Mouse (Mus musculus): ENCODE data around the gene Mlh1. TPM values are rescaled to one million over a fixed set of nuclear protein-coding genes. Genes with fewer than 3 reads are reported as not detected.

Mlh1 gene
- polyA plus RNA-seq, 1 experiment from 2014 or later, result 24.8 TPM

- Histone ChIP-seq H3K27me3 (no peaks in the 10 kb centered on the region), H3K4me2 (no peak overlapping the region), H3K4me1 (replicated peaks) (no peaks in the 10 kb centered on the region), H3K9ac (no peak overlapping the region), H3K27ac (replicated peaks) (no peak overlapping the region), H3K36me3 (no peaks in the 10 kb centered on the region), H3K9me3 (no peaks in the 10 kb centered on the region), H3K4me3 (no peak overlapping the region)
- 75% methylated on average over 2 of the region's 2 CpGs for WGBS
- no peak for ATAC-seq (ENCODE audit: low FRiP score, low read depth)
Measured at GRCm38 (mm10) chr9:111298606-111299005, 27.0 kb upstream of the Mlh1 start.

GRCm38 (mm10) chr9:111296433-111296832, 24.8 kb upstream of the Mlh1 start:
- ATAC-seq (ENCODE audit: low FRiP score, low read depth), result no peak
- 76% methylated on average over 7 of the region's 7 CpGs for WGBS
- Histone ChIP-seq H3K4me2 (no peak overlapping the region), H3K4me1 (replicated peaks) (no peaks in the 10 kb centered on the region), H3K9ac (no peak overlapping the region), H3K36me3 (no peaks in the 10 kb centered on the region), H3K27ac (replicated peaks) (no peak overlapping the region), H3K9me3 (no peaks in the 10 kb centered on the region), H3K4me3 (no peak overlapping the region), H3K27me3 (no peaks in the 10 kb centered on the region)

GRCm38 (mm10) chr9:111295323-111295722, 23.7 kb upstream of the Mlh1 start:
- no peaks in the 10 kb centered on the region for H3K9me3 ChIP-seq
- H3K4me3 ChIP-seq, result no peak overlapping the region
- H3K27ac ChIP-seq (replicated peaks), result no peak overlapping the region
- no peaks in the 10 kb centered on the region for H3K27me3 ChIP-seq
- H3K9ac ChIP-seq, result no peak overlapping the region
- H3K4me1 ChIP-seq (replicated peaks), result peaks cover 5% of the 10 kb centered on the region; the same call in 1 of the 2 replicates
- H3K4me2 ChIP-seq, result no peak overlapping the region
- WGBS, result 83% methylated on average over 2 of the region's 2 CpGs
- no peaks in the 10 kb centered on the region for H3K36me3 ChIP-seq
- ATAC-seq (ENCODE audit: low FRiP score, low read depth), result no peak

GRCm38 (mm10) chr9:111294911-111295310, 23.3 kb upstream of the Mlh1 start:
- ATAC-seq (ENCODE audit: low FRiP score, low read depth), result no peak
- 93% methylated on average over 6 of the region's 6 CpGs for WGBS
- no peaks in the 10 kb centered on the region for H3K9me3 ChIP-seq
- peaks cover 9% of the 10 kb centered on the region; the same call in 1 of the 2 replicates for H3K4me1 ChIP-seq (replicated peaks)
- H3K27me3 ChIP-seq, result no peaks in the 10 kb centered on the region
- no peak overlapping the region for H3K27ac ChIP-seq (replicated peaks)
- no peak overlapping the region for H3K4me3 ChIP-seq
- H3K4me2 ChIP-seq, result no peak overlapping the region
- H3K36me3 ChIP-seq, result no peaks in the 10 kb centered on the region
- H3K9ac ChIP-seq, result no peak overlapping the region

- Histone ChIP-seq H3K4me2 (no peak overlapping the region), H3K9ac (no peak overlapping the region), H3K9me3 (no peaks in the 10 kb centered on the region), H3K36me3 (no peaks in the 10 kb centered on the region), H3K27ac (replicated peaks) (no peak overlapping the region), H3K4me3 (no peak overlapping the region), H3K4me1 (replicated peaks) (peaks cover 14% of the 10 kb centered on the region), H3K27me3 (no peaks in the 10 kb centered on the region)
- WGBS, result 90% methylated on average over 4 of the region's 4 CpGs
- no peak for ATAC-seq (ENCODE audit: low FRiP score, low read depth)
Measured at GRCm38 (mm10) chr9:111293234-111293633, 21.6 kb upstream of the Mlh1 start.

- H3K4me1 ChIP-seq (replicated peaks), result peaks cover 17% of the 10 kb centered on the region
- H3K4me3 ChIP-seq, result no peak overlapping the region
- H3K9ac ChIP-seq, result no peak overlapping the region
- ATAC-seq (ENCODE audit: low FRiP score, low read depth), result no peak
- H3K4me2 ChIP-seq, result no peak overlapping the region
- H3K27ac ChIP-seq (replicated peaks), result no peak overlapping the region
- H3K9me3 ChIP-seq, result no peaks in the 10 kb centered on the region
- no peaks in the 10 kb centered on the region for H3K27me3 ChIP-seq
- no peaks in the 10 kb centered on the region for H3K36me3 ChIP-seq
- 56% methylated on average over 11 of the region's 11 CpGs for WGBS
Measured at GRCm38 (mm10) chr9:111290539-111291100, 19.0 kb upstream of the Mlh1 start.

- peak; percentile 32; the same call in 1 of the 2 replicates for ATAC-seq (ENCODE audit: low FRiP score, low read depth)
- WGBS, result 14% methylated on average over 21 of the region's 21 CpGs
- H3K36me3 ChIP-seq, result no peaks in the 10 kb centered on the region
- H3K9ac ChIP-seq, result no peak overlapping the region
- peak overlapping the region; percentile 8 for H3K4me2 ChIP-seq
- no peaks in the 10 kb centered on the region for H3K27me3 ChIP-seq
- peaks cover 21% of the 10 kb centered on the region for H3K4me1 ChIP-seq (replicated peaks)
- H3K9me3 ChIP-seq, result no peaks in the 10 kb centered on the region
- H3K27ac ChIP-seq (replicated peaks), result no peak overlapping the region
- H3K4me3 ChIP-seq, result no peak overlapping the region
Measured at GRCm38 (mm10) chr9:111289832-111290339, 18.3 kb upstream of the Mlh1 start.

- H3K4me1 ChIP-seq (replicated peaks), result peaks cover 23% of the 10 kb centered on the region
- no peak for ATAC-seq (ENCODE audit: low FRiP score, low read depth)
- 58% methylated on average over 9 of the region's 9 CpGs for WGBS
- no peaks in the 10 kb centered on the region for H3K27me3 ChIP-seq
- no peaks in the 10 kb centered on the region for H3K36me3 ChIP-seq
- no peak overlapping the region for H3K4me3 ChIP-seq
- no peak overlapping the region for H3K27ac ChIP-seq (replicated peaks)
- peak overlapping the region; percentile 8 for H3K4me2 ChIP-seq
- H3K9ac ChIP-seq, result no peak overlapping the region
- H3K9me3 ChIP-seq, result no peaks in the 10 kb centered on the region
Measured at GRCm38 (mm10) chr9:111289294-111289831, 17.8 kb upstream of the Mlh1 start.

- H3K9ac ChIP-seq, result no peak overlapping the region
- H3K4me2 ChIP-seq, result no peak overlapping the region
- H3K9me3 ChIP-seq, result no peaks in the 10 kb centered on the region
- no peak overlapping the region for H3K27ac ChIP-seq (replicated peaks)
- WGBS, result 94% methylated on average over 4 of the region's 4 CpGs
- H3K4me1 ChIP-seq (replicated peaks), result peaks cover 23% of the 10 kb centered on the region
- no peak for ATAC-seq (ENCODE audit: low FRiP score, low read depth)
- no peaks in the 10 kb centered on the region for H3K27me3 ChIP-seq
- H3K36me3 ChIP-seq, result no peaks in the 10 kb centered on the region
- H3K4me3 ChIP-seq, result no peak overlapping the region
Measured at GRCm38 (mm10) chr9:111287956-111288355, 16.4 kb upstream of the Mlh1 start.

GRCm38 (mm10) chr9:111286468-111286867, 14.9 kb upstream of the Mlh1 start:
- H3K4me2 ChIP-seq, result no peak overlapping the region
- no peak overlapping the region for H3K4me3 ChIP-seq
- peaks cover 23% of the 10 kb centered on the region for H3K4me1 ChIP-seq (replicated peaks)
- H3K36me3 ChIP-seq, result no peaks in the 10 kb centered on the region
- no peak for ATAC-seq (ENCODE audit: low FRiP score, low read depth)
- no peak overlapping the region for H3K9ac ChIP-seq
- 77% methylated on average over 2 of the region's 2 CpGs for WGBS
- H3K9me3 ChIP-seq, result no peaks in the 10 kb centered on the region
- no peaks in the 10 kb centered on the region for H3K27me3 ChIP-seq
- H3K27ac ChIP-seq (replicated peaks), result no peak overlapping the region

- H3K27ac ChIP-seq (replicated peaks), result no peak overlapping the region
- H3K4me3 ChIP-seq, result no peak overlapping the region
- H3K9me3 ChIP-seq, result no peaks in the 10 kb centered on the region
- H3K4me1 ChIP-seq (replicated peaks), result peaks cover 22% of the 10 kb centered on the region
- no peaks in the 10 kb centered on the region for H3K36me3 ChIP-seq
- no peak overlapping the region for H3K4me2 ChIP-seq
- no peak overlapping the region for H3K9ac ChIP-seq
- WGBS, result 9% methylated on average over 5 of the region's 5 CpGs
- no peaks in the 10 kb centered on the region for H3K27me3 ChIP-seq
- 0 out of 2 replicates have a peak, but pooled peaks have one; percentile 50 for ATAC-seq (ENCODE audit: low FRiP score, low read depth)
Measured at GRCm38 (mm10) chr9:111285676-111286075, 14.1 kb upstream of the Mlh1 start.

- ATAC-seq (ENCODE audit: low FRiP score, low read depth), result no peak
- no peak overlapping the region for H3K4me3 ChIP-seq
- WGBS, result 31% methylated on average over 3 of the region's 3 CpGs
- H3K27ac ChIP-seq (replicated peaks), result no peak overlapping the region
- no peak overlapping the region for H3K4me2 ChIP-seq
- no peaks in the 10 kb centered on the region for H3K27me3 ChIP-seq
- H3K9ac ChIP-seq, result no peak overlapping the region
- H3K4me1 ChIP-seq (replicated peaks), result peaks cover 15% of the 10 kb centered on the region
- no peaks in the 10 kb centered on the region for H3K9me3 ChIP-seq
- H3K36me3 ChIP-seq, result no peaks in the 10 kb centered on the region
Measured at GRCm38 (mm10) chr9:111285061-111285460, 13.5 kb upstream of the Mlh1 start.

GRCm38 (mm10) chr9:111275156-111275555, 3.6 kb upstream of the Mlh1 start:
- no peak for ATAC-seq (ENCODE audit: low FRiP score, low read depth)
- H3K27me3 ChIP-seq, result no peaks in the 10 kb centered on the region
- 73% methylated on average over 1 of the region's 1 CpGs for WGBS
- no peak overlapping the region for H3K27ac ChIP-seq (replicated peaks)
- H3K9ac ChIP-seq, result no peak overlapping the region
- H3K4me2 ChIP-seq, result peak overlapping the region; percentile 74
- H3K4me3 ChIP-seq, result peak overlapping the region; percentile 14
- H3K9me3 ChIP-seq, result no peaks in the 10 kb centered on the region
- H3K36me3 ChIP-seq, result peaks cover 34% of the 10 kb centered on the region
- peaks cover 49% of the 10 kb centered on the region for H3K4me1 ChIP-seq (replicated peaks)
